Mouse (Mus musculus): ENCODE measurements at regions not wholly inside any gene's neighbourhood (a gene's known extent, or its start where the extent isn't known, plus 50 kb on each side); places are given as distances from the start of the nearest gene placed in this dataset.

DNA sequence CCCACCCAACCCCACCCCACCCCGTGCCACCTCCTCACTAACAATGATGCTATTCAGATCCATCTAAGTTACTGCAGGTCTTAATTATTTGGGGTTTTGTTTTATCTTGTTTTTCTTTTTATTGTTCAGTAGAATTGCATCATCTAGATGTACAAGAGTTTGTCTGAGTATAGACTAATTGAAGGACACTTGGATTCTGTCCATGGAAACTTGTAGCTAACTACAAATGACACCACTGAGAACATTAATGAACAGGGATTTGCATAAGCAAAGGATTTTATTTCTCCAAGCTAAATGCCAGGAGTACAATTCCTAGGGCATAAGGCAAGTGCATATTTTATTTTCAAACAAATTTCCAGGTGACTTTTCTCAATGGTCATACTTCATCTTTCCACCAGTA is 318.4 kb upstream of the Slc7a11 start:
- no peak for DNase-seq

DNA sequence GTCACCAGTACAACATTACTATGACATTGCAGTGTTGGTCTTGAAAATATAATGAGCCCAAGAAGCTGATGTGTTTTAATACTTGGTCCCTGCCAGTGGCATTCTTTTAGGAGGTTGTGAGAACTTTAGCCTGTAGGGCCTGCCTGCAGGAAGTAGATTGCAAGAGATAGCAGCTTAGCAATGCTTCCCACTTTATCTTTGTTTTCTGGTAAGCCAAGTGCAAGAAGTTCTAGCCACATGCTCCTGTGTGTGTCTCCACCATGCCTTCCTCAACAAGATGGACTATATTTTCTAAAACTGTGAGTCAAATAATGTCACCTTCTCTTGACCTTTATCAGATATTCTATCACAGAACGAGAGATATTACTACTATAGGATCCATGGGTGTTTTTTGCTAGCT is 314.7 kb upstream of the Slc7a11 start:
- no peak for DNase-seq

DNA sequence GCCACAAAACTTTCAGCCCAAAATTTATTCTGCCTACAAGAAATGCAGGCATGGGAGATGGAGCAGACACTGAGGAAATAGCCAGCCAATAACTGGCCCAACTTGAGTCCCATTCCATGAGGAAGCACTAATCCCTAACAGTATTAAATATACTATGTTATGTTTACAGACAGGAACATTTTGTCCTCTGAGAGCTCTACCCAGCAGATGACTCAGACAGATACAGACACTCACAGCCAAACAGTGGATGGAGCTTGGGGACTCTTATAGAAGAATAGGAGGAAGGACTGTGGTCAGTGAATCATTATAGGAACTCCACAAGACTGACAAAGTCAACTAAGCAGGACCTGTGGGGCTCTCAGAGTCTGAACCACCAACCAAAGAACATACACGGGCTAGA is 293.8 kb upstream of the Slc7a11 start:
- DNase-seq, result no peak

DNA sequence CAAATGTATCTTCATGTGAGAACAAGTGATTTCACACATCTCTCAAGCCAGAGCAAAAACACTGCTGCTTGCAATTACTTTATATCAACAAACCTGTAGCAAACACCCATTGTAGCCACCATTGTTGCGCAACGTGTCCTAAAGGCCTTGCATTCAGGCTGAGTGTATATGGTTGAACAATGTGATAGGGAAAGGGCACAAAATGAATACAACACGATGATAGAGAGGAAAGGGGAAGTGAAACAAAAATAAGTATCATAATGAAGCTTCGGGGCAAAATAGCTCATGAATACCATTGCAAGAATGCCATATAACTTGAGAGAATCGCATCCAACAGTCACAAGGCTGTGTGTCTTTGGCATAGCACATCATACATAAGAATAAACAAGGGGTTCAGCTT is 275.6 kb upstream of the Slc7a11 start:
- no peak for DNase-seq

DNA sequence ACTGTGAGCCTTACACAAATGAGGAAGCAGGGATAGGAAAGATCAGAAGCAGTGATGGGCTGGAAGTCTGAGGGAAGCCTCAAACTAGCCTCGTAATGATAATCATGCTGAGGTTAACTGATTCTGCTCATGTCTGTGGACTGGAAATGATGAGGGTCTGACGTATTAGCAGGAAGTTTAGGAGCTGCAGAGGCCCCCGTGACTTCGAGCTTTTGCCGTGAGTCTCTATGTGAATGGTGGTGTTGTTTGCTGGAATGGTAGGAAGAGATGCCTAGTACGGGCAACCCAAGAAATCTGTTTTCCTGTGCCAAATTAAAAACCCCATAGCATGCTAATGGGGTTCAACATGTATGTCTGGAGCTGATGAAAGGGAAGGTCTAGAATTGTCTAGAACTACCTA is 270.0 kb upstream of the Slc7a11 start:
- DNase-seq, result no peak

DNA sequence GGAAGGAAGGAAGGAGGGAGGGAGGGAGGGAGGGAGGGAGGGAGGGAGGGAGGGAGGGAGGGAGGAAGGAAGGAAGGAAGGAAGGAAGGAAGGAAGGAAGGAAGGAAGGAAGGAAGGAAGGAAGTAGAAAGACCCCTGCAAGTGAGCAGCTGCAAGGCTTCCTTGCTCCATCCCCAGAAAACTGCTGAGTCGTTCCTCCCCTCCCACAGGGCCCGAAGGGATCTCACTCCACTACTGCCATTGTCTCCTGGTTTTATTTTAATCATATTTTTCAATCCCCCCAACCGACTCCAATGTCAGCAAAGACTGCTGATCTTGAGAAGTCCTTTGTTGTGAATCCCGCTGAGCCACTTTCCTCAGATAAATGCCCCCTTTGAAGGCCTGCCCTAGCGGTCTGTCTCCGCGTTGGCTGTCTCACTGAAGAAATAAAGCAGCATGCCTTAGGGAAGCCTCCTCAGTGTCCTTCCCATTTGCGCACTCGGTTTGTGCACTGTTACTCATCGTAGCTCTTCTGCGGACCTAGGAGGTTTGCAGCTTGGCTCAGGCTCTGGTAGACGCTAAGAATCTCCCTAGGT is 266.1 kb upstream of the Slc7a11 start:
- DNase-seq, result peak; percentile 5

DNA sequence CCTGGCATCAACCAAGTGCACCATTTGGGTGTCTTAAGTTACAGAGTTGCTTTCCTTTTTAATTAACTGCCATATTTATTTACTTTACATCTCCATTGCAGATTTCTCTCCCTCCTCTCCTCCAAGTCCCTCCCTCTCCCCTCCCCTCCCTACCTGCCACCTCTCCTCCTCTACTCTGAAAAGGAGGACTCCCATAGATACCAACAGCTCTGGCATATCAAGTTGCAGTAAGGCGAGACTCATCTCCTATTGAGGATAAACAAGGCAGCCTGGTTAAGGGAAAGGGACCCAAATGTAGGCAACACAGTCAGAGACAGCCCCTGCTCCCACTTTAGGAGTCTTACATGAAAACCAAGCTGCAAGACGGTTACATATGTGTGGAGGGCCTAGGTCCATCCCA is 263.3 kb upstream of the Slc7a11 start:
- no peak for DNase-seq

DNA sequence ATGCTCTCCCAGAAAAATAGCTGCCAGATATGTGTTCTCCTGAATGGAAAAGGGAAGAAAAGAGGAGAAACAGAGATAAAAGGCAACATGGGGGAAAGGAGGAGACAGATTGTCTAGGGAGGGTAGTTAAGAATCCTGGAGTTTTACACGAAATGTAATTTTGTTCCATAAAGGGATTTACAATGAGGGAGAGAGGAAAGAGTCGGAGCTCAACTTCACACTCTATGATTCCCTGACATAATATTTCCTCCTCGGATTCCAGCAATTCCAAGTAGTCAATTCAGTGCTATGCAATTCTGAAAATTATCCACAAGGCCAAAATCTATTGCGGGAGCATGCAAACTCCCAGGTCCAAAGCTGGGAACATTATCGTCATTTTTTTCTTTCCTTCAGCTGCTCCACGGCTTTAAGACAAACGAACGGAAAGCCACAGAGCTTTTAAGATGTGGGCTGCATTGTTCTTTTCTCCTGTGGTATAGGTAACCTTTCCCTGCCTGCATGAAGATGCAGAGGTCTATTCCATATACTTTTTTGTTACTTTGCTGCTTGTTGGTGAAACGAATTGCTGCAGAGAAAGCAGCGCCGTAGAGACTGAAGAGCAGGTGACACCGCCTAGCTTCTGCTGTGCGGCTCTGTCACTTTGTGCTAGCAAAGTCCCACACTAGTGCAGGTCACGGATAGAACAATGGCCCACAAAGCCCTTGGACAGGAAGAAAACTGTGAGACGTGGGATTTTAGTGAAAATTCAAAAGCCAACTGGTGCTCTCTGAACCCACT is 251.7 kb upstream of the Slc7a11 start:
- DNase-seq, result no peak

DNA sequence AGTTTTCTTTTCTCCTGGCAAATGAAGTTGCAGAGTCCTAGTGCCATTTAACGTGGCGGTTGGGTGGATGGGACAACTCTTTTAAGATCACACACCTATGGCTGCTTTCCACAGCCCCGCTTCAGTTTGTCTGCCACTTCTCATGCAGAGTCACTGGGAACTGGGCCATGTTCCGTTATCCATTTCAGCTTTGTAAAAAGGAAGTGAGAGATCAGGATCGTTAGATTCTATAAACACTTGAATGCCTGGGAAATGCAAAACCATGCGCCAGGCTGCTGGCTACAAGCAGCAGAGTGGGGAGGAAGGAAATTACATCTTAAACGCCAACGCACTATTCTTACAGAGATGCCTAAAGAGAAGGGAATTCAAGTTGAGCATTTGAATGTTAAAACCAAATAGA is 251.1 kb upstream of the Slc7a11 start:
- peak; percentile 38 for DNase-seq

DNA sequence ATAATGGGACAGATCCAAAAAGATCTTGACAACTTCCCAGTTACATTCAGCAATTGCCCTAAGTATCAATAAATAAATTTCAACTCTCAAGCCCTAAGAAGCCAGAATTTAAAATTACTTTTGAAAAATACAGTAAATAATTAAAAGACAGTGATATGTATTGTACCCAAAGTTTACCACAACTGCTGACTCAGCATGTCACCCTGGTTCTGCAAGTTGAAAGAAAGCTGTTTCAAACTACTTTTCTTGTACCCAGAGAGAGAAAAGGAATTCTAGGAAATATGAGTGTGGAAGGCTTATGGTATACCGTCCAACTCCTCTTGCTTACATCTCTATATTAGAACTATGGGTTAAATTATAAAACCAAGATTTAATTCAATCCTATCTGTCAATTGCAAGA is 248.9 kb upstream of the Slc7a11 start:
- DNase-seq, result no peak

DNA sequence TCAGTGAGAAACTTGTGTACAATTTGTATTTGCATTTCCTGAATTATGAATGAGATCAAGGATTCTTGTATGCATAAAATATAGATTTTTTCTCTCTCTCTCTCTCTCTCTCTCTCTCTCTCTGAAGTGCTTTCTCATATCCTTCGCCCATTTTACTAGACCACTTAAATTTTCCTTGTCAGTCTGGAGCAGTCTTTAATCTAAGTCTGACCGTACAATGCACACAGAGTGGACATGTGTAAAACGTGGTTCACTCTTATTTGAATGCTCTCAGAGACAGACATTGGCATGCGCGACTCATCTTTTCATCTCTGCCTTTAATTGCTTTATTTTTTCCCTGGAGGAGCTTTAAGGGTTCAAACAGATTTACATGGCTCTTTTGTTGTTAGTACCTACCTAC is 247.3 kb upstream of the Slc7a11 start:
- DNase-seq, result no peak

DNA sequence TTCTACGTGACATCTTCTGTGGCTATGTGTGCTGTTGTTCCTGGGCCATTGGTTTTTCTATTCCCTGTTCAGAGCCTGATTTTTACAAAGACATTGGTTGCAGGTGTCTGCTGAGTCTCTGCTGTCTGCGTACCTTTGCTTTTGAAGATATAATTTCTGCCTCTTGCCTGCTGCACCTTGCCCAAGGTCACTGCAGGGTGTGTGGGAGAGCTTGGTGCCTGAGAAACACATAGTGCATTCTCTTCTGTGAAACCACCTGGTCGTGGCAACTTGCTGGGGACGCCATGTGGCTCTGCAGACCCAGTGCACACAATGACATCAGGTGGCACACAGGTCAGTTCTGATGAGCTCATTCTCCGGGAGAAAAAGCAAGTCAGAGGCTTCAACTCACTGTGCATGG is 246.0 kb upstream of the Slc7a11 start:
- DNase-seq, result no peak

DNA sequence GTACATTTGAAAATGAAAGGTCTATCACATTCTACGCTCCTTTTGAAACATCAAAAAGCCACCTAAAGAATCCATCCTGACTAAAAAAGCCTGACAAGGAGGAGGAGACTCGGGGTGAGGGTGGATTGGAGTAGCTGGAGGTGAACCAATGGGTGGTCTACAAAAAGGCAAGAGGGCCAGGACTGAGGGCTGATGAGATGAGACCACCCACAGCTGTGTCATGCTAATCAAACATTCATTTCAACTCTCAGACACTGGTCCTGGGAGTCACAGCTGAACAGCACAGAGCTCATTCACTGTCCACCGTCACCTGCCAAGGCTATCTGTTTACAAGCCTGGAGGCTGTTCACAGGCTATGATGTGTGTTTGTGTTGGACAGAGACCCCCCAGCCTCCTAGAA is 244.3 kb upstream of the Slc7a11 start:
- no peak for DNase-seq

DNA sequence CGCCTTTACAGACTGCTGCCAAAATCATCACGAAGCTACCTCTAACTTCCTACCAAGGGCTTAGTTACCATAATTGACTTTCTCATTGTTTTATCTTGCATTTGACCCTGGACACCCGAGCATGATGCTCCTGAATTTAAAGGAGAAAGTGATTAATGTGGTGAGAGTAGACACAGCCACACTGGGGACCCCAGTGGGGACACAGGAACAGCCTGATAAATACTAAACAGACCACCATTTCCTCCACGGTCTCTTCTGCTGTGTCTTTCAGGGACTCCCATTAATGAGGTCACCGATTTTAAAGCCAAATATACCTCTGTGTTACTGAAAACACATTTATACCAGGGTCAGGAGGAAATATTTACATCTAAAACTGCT is 235.2 kb upstream of the Slc7a11 start:
- no peak for DNase-seq

DNA sequence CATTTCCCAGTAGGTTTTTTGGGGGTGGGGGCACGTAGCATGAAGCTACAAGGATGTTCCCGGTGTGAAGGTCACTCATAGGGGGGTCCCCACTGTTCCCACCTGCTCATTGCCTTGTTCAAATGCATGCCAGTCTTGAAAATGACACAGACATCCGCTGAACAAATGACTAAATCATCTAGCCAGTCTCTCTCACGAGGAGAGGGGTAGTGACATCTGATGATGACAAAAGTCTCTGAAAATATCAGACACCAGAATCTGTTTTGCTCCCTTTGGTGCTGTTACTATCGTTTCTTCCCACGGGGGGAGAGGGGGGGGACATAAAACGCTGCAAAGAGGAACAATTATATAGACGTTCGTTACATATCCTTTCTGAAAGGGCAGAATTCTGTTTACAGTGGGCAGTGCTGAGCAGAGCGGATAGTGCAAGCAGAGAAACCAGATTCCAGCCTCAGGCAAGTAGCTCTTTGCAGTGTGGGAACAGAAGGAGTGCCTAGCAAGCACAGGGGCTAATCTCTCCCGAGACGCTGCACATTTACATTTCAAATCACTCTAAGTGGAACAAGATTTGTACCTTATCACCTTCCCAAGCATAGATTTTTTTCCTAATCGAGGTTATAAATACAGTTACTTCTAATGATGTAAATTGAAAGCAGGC is 234.7 kb upstream of the Slc7a11 start:
- no peak for DNase-seq

DNA sequence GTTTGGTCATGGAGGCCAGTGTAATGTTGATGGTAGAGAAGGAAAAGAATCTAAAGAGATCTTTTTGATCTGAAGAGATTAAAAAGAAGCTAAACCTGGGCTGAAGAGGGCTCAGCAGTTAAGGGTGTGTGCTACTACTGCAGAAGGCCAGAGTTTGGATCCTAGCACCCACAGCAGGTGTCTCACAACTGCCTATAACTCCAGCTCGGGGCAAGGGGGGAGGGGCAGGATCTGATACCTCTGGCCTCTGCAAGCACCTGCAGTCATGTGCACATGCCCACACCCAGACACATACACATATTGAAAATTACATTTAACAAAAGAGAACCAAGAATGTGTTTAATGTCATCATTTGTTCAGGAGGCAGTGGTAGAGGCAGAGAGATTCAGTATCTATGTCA is 232.4 kb upstream of the Slc7a11 start:
- DNase-seq, result no peak

DNA sequence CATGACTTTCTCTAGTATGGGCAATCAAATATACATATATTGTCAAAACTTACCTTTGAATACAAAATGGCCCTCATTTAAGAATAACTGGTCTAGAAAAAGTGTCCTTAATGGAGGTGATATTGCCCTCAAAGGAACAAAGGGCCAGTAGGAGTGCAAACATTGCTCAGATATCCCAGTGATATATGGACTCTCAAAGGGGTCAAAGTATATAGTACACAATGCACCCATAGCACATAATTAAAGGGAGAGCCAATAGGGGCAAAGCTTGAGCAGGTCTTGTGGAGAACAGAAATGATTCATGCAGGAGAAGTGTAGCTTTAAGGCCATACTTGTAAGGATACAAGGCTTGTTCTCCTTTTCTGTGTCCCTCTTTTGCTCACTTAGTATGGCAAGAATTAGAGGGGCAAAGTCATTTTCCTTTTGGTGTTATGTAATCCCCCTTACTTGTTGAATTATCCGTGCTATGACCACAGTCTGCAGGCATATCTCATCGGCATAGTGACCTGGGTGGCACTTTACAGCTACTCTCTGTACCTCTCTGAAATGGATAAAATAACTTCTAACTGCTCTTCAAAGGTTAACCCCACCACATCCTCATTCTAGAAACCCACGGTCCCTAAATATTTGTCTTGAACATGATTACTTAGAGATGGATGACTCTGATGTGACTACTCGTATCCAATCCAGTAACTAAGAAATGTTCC is 231.6 kb upstream of the Slc7a11 start:
- DNase-seq, result no peak

DNA sequence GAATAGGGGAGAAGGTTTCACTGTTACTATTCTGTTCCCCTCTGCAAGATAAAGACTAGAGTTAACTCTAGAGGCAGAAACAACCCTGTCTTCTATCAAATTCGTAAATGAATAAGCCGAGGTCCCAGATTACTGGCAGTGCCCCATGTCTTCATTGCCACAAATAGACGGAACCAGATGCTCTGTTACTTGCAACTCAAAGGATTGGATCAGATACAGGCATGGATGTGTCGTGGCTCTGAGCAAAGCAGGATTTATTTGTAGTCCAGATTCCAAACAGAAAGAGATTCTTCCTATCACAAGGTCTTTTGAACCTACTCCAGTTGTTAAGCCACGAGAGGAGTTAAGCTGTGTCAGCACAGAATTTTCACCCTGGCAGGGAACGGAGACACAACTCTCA is 221.9 kb upstream of the Slc7a11 start:
- DNase-seq, result peak; percentile 54

DNA sequence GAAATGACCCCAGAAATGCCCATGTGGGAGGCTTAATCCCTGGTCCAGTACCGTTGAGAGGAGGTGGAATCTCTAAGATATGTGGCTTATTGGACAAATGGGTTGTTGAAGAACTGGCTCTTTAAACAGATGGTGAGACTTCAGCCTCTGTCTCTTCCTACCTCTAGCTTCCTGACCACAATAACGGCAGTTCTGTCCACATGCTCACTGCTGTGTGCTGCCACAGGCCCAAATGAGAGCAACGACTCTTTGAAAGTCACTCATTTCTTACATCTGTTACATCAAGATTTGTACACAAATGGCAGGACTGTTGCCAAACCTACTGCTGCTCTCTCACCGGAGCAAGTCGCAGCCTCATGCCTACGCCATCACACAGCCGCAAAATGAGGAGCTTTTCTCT is 217.6 kb upstream of the Slc7a11 start:
- no peak for DNase-seq

DNA sequence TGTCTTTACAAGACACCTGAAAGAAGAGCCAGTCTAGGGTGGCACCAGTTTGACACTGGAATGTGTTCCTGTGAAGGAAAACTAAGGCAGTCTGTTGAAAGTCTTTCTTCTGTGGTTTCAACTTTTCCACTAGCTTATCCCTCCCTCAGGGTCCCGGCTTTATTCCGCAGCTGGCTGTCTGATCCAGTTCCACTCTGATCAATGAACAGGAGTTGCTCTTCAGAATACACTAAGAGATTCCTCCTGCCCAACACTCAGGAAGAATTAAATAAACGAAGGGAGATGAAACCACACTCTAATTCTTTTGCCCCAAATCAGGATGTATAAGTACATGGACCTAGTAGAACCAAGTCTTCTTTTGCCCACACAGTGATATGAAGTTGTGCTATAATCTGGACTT is 217.2 kb upstream of the Slc7a11 start:
- no peak for DNase-seq

DNA sequence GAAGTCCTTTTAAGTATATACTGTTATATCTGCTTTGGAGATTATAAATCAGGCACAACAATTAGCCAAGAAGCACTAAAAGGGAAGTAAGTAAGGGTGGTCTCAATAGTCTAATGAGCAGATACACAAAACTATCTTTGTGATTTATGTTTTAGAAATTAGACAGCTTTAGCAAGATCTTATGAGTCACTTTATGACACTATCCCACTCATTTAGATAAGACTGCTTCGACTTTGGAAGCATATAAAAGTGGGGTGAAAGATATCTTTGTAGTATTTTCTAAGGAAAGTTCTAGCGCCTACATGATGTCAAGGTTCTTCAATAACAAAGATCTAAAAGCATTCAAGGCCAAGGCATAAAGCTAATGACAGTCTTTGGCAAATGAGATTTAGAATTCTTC is 214.5 kb upstream of the Slc7a11 start:
- no peak for DNase-seq

DNA sequence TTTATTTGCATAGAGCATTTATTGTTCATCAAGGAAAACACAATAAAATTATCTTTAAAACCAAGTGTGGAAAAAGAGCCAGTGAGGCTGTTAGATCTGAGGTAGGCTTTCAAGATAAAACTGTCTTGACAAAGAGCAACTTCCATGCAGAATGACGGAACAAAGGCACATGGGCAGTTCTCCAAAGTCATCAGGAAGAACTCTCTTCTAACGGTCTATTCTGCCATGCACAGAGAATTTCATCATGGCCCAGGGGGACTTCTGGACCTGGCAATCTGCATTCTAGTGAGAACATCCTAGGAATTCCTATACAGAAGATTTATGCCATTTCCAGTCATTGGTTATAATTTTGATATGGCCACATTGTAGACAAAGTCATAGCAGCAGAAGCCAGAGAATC is 211.0 kb upstream of the Slc7a11 start:
- DNase-seq, result no peak

DNA sequence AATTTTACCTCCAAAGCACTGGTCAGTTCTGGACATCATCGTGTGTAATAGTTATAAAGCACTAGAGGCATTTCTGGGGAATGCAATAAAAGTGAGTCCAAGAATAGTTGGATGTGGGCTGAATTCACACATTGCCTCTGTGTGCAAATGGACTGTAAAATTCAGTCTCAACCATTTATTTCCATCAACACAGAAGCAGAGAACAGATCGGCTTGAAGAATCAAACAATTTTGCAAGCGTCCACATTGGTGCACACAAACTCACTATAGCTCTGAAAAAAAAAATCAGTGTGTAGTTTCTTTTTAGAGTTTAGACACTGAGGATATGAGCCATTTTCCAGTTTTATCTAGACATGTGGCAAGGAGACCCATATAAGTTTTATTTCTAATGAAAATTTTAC is 208.9 kb upstream of the Slc7a11 start:
- DNase-seq, result no peak

DNA sequence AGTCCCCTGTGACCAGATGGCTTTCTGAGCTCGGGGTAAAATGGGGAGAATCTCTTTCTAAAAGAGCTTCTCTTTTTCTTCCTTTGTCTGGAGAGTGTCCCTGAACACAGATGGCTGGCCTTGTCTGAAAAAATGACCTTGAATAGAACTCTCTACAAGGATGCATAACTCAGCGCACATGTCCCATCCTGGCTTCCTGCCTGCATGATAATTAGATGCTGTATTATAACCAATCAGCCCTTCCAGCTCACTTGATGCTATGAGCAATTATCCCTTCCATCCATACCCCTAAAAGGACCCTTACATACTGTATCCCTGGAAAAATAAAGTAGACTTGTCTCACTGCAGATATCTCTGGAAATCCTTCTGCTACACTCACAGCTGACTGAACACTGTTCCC is 199.7 kb upstream of the Slc7a11 start:
- no peak for DNase-seq
